ENCODE assay signal across 22 mouse cellular contexts in the genomic region with DNA sequence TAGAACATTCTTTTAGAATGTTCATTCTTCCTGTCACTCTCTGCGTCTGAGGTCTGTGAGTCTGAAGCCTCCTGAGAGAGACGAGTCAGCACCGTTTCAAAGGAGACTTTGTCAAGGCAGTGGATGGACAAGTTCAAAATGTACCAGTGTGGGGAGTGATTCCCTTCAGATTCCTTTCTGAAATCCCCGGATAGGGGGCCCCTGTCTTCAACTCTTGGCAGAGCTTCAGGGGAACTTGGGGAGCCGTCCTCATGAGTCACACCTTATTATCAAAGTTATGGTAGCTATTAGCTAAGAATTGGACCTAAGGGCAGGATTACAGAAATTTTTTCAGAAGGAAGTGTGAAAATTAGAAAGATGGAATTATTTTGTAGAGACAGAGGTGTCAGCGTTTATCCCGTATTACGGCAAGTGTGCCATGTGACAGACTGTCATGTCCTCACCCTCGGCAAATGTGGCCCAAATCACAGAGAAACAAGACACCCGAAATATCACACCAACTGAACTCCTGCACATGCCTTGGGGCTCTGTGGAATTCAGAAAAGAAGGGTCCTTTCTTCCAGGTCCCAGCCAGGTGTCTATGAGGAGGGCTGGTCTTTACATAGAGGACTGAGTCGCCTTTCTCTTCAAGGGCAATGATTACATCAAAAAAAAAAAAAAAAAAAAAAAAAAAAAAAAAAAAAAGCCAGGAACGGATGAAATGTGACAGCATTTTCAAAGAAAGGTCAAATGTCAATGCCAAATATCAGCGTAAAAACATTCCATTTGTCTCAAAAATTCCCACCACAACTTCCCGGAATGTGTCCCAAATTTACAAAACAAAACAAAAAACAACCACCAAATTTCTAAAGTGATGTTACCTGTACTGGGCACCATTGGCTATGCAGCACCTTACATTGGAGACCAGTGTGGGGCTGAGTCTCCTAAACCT.
DNase-seq lines count a peak whose midpoint lies in the region; ATAC-seq and TF ChIP-seq lines count a peak whose summit lies in the region.
"Had no signal": no experiment of that assay in that cellular context is flagged by ENCODE, and none has a peak within 500 bp of the region (broad histone marks: within the 10 kb centered on the region; RNA-seq: fewer than 3 reads in every experiment).

No protein-coding gene starts in this region.

- peak; percentile 54 to 75 for DNase-seq in adrenal gland, adult (ENCODE audit: inconsistent age in 2 of 2, low spot score in 1 of 2)
- DNase-seq in adrenal gland, postnatal 4 days (ENCODE audit: low spot score in 2 of 2) = no peak
- no peak for DNase-seq in hindbrain, embryonic 10.5 days (ENCODE audit: low spot score)
- DNase-seq in NIH3T3 (ENCODE audit: low read depth) = peak; percentile 17
- no peak for DNase-seq in frontal cortex, adult 2 months (ENCODE audit: extremely low spot score in 1 of 2, low spot score in 1 of 2)
- DNase-seq in heart, adult 2 months = no peak
- DNase-seq: adrenal gland, adult 2 months; cerebellum, adult 9-11 months; kidney, adult 9 months; kidney, postnatal 36 days; lung, adult 2 months; right cerebral cortex, postnatal 25 days; thymus, adult 2 months had no signal

- no peak for TF ChIP-seq CTCF in intestine, postnatal 0 days (IDR thresholded peaks at IDR 0.05; ENCODE audit: low read depth)
- TF ChIP-seq CTCF in heart, adult 2 months (IDR thresholded peaks at IDR 0.05) = no peak

- no peak overlapping the region for H3K9ac ChIP-seq in hindbrain, embryonic 13.5 days
- H3K9ac ChIP-seq in intestine, postnatal 0 days (ENCODE audit: low read depth, low read length) = no peak overlapping the region
- H3K9ac ChIP-seq in heart, adult 2 months (ENCODE audit: low read depth, low read length) = no peak overlapping the region
- H3K9ac ChIP-seq: embryonic facial prominence, embryonic 13.5 days; limb, embryonic 12.5 days; liver, embryonic 12.5 days had no signal

- H3K27me3 ChIP-seq in hindbrain, embryonic 13.5 days = no peaks in the 10 kb centered on the region
- H3K27me3 ChIP-seq in hindbrain, embryonic 10.5 days (ENCODE audit: insufficient read depth, poor library complexity, severe bottlenecking) = no peaks in the 10 kb centered on the region
- no peaks in the 10 kb centered on the region for H3K27me3 ChIP-seq in intestine, postnatal 0 days (replicated peaks; ENCODE audit: control insufficient read depth, insufficient read depth, low read length)
- H3K27me3 ChIP-seq in heart, adult 2 months (ENCODE audit: control insufficient read depth, insufficient read depth, low read length) = no peaks in the 10 kb centered on the region
- H3K27me3 ChIP-seq: embryonic facial prominence, embryonic 13.5 days; limb, embryonic 12.5 days; liver, embryonic 12.5 days; megakaryocyte, embryonic 14.5 days had no signal

- H3K4me2 ChIP-seq in hindbrain, embryonic 13.5 days = no peak overlapping the region
- H3K4me2 ChIP-seq in intestine, postnatal 0 days (replicated peaks; ENCODE audit: low read depth) = no peak overlapping the region
- H3K4me2 ChIP-seq: embryonic facial prominence, embryonic 13.5 days; limb, embryonic 12.5 days; liver, embryonic 12.5 days had no signal

- intact Hi-C loops in heart, adult 2 months (cut with DNase I) = no loop called here

- H3K4me3 ChIP-seq in hindbrain, embryonic 13.5 days = no peak overlapping the region
- no peak overlapping the region for H3K4me3 ChIP-seq in hindbrain, embryonic 10.5 days
- no peak overlapping the region for H3K4me3 ChIP-seq in intestine, postnatal 0 days (ENCODE audit: low read depth, low read length)
- no peak overlapping the region for H3K4me3 ChIP-seq in heart, adult 2 months
- H3K4me3 ChIP-seq: embryonic facial prominence, embryonic 13.5 days; limb, embryonic 12.5 days; liver, embryonic 12.5 days; megakaryocyte, embryonic 14.5 days; myocyte had no signal

- no peak for ATAC-seq in hindbrain, embryonic 13.5 days (ENCODE audit: low FRiP score)
- 0 out of 2 replicates have a peak, but pooled peaks have one; percentile 31 for ATAC-seq in intestine, postnatal 0 days
- ATAC-seq: CD4-positive, CD25-positive, alpha-beta regulatory T cell, adult 4 months; liver, embryonic 12.5 days had no signal

- H3K4me1 ChIP-seq in hindbrain, embryonic 13.5 days (replicated peaks) = peaks cover 67% of the 10 kb centered on the region
- peaks cover 55% of the 10 kb centered on the region for H3K4me1 ChIP-seq in hindbrain, embryonic 10.5 days (replicated peaks)
- H3K4me1 ChIP-seq in intestine, postnatal 0 days (replicated peaks; ENCODE audit: control insufficient read depth, insufficient read depth, low read length) = 0 out of 2 replicates have a peak, but pooled peaks cover 2% of the 10 kb centered on the region
- H3K4me1 ChIP-seq in heart, adult 2 months (ENCODE audit: control insufficient read depth, insufficient read depth, low read length) = no peaks in the 10 kb centered on the region
- H3K4me1 ChIP-seq: megakaryocyte, embryonic 14.5 days had no signal

- H3K9me3 ChIP-seq in hindbrain, embryonic 13.5 days = no peaks in the 10 kb centered on the region
- no peaks in the 10 kb centered on the region for H3K9me3 ChIP-seq in hindbrain, embryonic 10.5 days
- no peaks in the 10 kb centered on the region for H3K9me3 ChIP-seq in intestine, postnatal 0 days (ENCODE audit: control insufficient read depth)
- H3K9me3 ChIP-seq: embryonic facial prominence, embryonic 13.5 days; limb, embryonic 12.5 days; liver, embryonic 12.5 days; megakaryocyte, embryonic 14.5 days had no signal

- no peak for TF ChIP-seq POLR2A in heart, adult 2 months (IDR thresholded peaks at IDR 0.05; ENCODE audit: insufficient read depth, low read depth, low read length)

- 0 out of 2 replicates have a peak, but pooled peaks cover 12% of the 10 kb centered on the region for H3K36me3 ChIP-seq in hindbrain, embryonic 13.5 days
- H3K36me3 ChIP-seq in hindbrain, embryonic 10.5 days = peaks cover 30% of the 10 kb centered on the region
- H3K36me3 ChIP-seq in intestine, postnatal 0 days (ENCODE audit: control insufficient read depth, insufficient read depth) = no peaks in the 10 kb centered on the region
- H3K36me3 ChIP-seq in heart, adult 2 months (ENCODE audit: control insufficient read depth, insufficient read depth, low read length) = no peaks in the 10 kb centered on the region; the same call in 1 of the 2 replicates
- H3K36me3 ChIP-seq: G1E; limb, embryonic 12.5 days; liver, embryonic 12.5 days had no signal

- 69% methylated on average over 14 of the region's 14 CpGs for WGBS in hindbrain, embryonic 13.5 days
- WGBS in hindbrain, embryonic 10.5 days = 79% methylated on average over 14 of the region's 14 CpGs
- WGBS in intestine, postnatal 0 days = 66% methylated on average over 14 of the region's 14 CpGs
- 84% methylated on average over 14 of the region's 14 CpGs for WGBS in heart, adult 2 months

- TF ChIP-seq EP300 in heart, adult 2 months (IDR thresholded peaks at IDR 0.05; ENCODE audit: insufficient read depth, low read depth, low read length) = no peak

- peak overlapping the region; percentile 78 for H3K27ac ChIP-seq in hindbrain, embryonic 13.5 days
- no peak overlapping the region for H3K27ac ChIP-seq in hindbrain, embryonic 10.5 days
- H3K27ac ChIP-seq in intestine, postnatal 0 days (ENCODE audit: low read depth, low read length) = peak overlapping the region; percentile 54; the same call in 1 of the 2 replicates
- no peak overlapping the region for H3K27ac ChIP-seq in heart, adult 2 months
- H3K27ac ChIP-seq: embryonic facial prominence, embryonic 13.5 days; limb, embryonic 12.5 days; liver, embryonic 12.5 days had no signal

- no peaks in the 10 kb centered on the region for H3K79me2 ChIP-seq in heart, adult 2 months (replicated peaks; ENCODE audit: control insufficient read depth, insufficient read depth, low read length)

Comparison
In these comparisons a context has a peak if more than half of its experiments do, and no peak if none do; other contexts are left out.
1. DNase-seq: peak in adrenal gland, adult (2 of 2) and NIH3T3 (single experiment); none in adrenal gland, postnatal 4 days (0 of 2), hindbrain, embryonic 10.5 days (single experiment), frontal cortex, adult 2 months (0 of 2) and heart, adult 2 months (0 of 2).
2. H3K27ac ChIP-seq: peak in hindbrain, embryonic 13.5 days (single experiment) and intestine, postnatal 0 days (single experiment); none in hindbrain, embryonic 10.5 days (single experiment) and heart, adult 2 months (single experiment).